Mouse (Mus musculus): ENCODE results near the gene Il34.

GRCm38 (mm10) chr8:110711271-110711934 is 94.3 kb downstream of the Il34 start:
- TF ChIP-seq POLR2A (IDR thresholded peaks at IDR 0.05; ENCODE audit: borderline replicate concordance, extremely low read depth, low read depth, low read length) (peak; percentile 33; the same call in 1 of the 2 replicates), CTCF (IDR thresholded peaks at IDR 0.05; ENCODE audit: insufficient read depth, low read length) (no peak)

All from lung, adult 2 months (tissue).